Mouse (Mus musculus) kidney, embryonic 15.5 days (tissue): ENCODE data around the gene Gmds. TPM values are rescaled to one million over a fixed set of nuclear protein-coding genes. Genes with fewer than 3 reads are reported as not detected.

Source experiments
- ATAC-seq: fragments of 200-750 bp; cut with Nextera tagmentation; replicated peaks from 2 replicates; pipeline ENCODE4 v1.8.0; 2017; ENCODE audit warnings: moderate TSS enrichment; ENCODE audit not compliant: low FRiP score
- H3K27ac ChIP-seq: fragments of 300-500 bp; sonication (generic); 2 replicates; pipeline ENCODE4 v1.5.1; 2015; ENCODE audit warnings: mild to moderate bottlenecking, inconsistent platforms
- H3K27me3 ChIP-seq: fragments of 300-500 bp; sonication (generic); 2 replicates; pipeline ENCODE4 v1.6.1; 2015; ENCODE audit warnings: inconsistent platforms
- H3K36me3 ChIP-seq: fragments of 300-500 bp; sonication (generic); 2 replicates; pipeline ENCODE4 v1.6.1; 2015; ENCODE audit warnings: inconsistent platforms
- H3K4me1 ChIP-seq: fragments of 300-500 bp; sonication (generic); 2 replicates; pipeline ENCODE4 v1.6.1; 2015; ENCODE audit warnings: inconsistent platforms
- H3K4me2 ChIP-seq: fragments of 300-500 bp; sonication (generic); 2 replicates; pipeline ENCODE4 v1.6.1; 2015; ENCODE audit warnings: moderate library complexity, mild to moderate bottlenecking, inconsistent platforms
- H3K4me3 ChIP-seq: fragments of 300-500 bp; sonication (generic); replicated peaks from 2 replicates; pipeline ENCODE4 v1.5.1; 2015; ENCODE audit warnings: mild to moderate bottlenecking, inconsistent platforms
- H3K9ac ChIP-seq: fragments of 300-500 bp; sonication (generic); 2 replicates; pipeline ENCODE4 v1.6.1; 2015; ENCODE audit warnings: mild to moderate bottlenecking, inconsistent platforms
- H3K9me3 ChIP-seq: fragments of 300-500 bp; sonication (generic); replicated peaks from 2 replicates; pipeline ENCODE4 v1.6.1; 2016; ENCODE audit warnings: inconsistent platforms
- WGBS: fragments of 180-500 bp; shearing (Covaris S2); methylation state at CpG from one replicate; pipeline ENCODE4 v1.1.7; 2015; ENCODE audit warnings: mixed read lengths; 5-methylcytosine and 5-hydroxymethylcytosine counted together
- polyA plus RNA-seq: library from polyadenylated mRNA; unstranded; fragments of >200 nt; fragmentation: Nextera tagmentation; extraction: Ambion mirVana; gene quantifications from 2 replicates; pipeline ENCODE4 v1.2.1, GENCODE M21; 2015

Gene Gmds
- polyA plus RNA-seq, 1 experiment from 2014 or later: 31.8 TPM

GRCm38 (mm10) chr13:31958346-31959335 is 379.9 kb downstream of the Gmds start:
- ATAC-seq: no peak
- H3K4me1 ChIP-seq: peaks cover 24% of the 10 kb centered on the region
- H3K27me3 ChIP-seq: no peaks in the 10 kb centered on the region
- WGBS: 57% methylated on average over 13 of the region's 13 CpGs
- H3K27ac ChIP-seq: no peak overlapping the region
- no peaks in the 10 kb centered on the region for H3K36me3 ChIP-seq
- H3K4me2 ChIP-seq: no peak overlapping the region
- no peak overlapping the region for H3K9ac ChIP-seq
- no peak overlapping the region for H3K4me3 ChIP-seq
- no peaks in the 10 kb centered on the region for H3K9me3 ChIP-seq

GRCm38 (mm10) chr13:31956584-31956983 is 382.0 kb downstream of the Gmds start:
- H3K27me3 ChIP-seq: no peaks in the 10 kb centered on the region
- H3K36me3 ChIP-seq: no peaks in the 10 kb centered on the region
- WGBS: 82% methylated on average over 6 of the region's 6 CpGs
- H3K4me2 ChIP-seq: no peak overlapping the region
- no peaks in the 10 kb centered on the region for H3K9me3 ChIP-seq
- no peak overlapping the region for H3K4me3 ChIP-seq
- H3K4me1 ChIP-seq: peaks cover 24% of the 10 kb centered on the region
- H3K27ac ChIP-seq: no peak overlapping the region
- ATAC-seq: no peak
- H3K9ac ChIP-seq: no peak overlapping the region

- Histone ChIP-seq H3K9ac (no peak overlapping the region), H3K4me2 (no peak overlapping the region), H3K9me3 (no peaks in the 10 kb centered on the region), H3K27ac (no peak overlapping the region), H3K4me3 (no peak overlapping the region), H3K27me3 (no peaks in the 10 kb centered on the region), H3K36me3 (no peaks in the 10 kb centered on the region), H3K4me1 (peaks cover 24% of the 10 kb centered on the region)
- 47% methylated on average over 4 of the region's 4 CpGs for WGBS
- ATAC-seq: no peak
Observed at GRCm38 (mm10) chr13:31956112-31956511, 382.4 kb downstream of the Gmds start.

GRCm38 (mm10) chr13:31955171-31955570 is 383.4 kb downstream of the Gmds start:
- Histone ChIP-seq H3K9me3 (no peaks in the 10 kb centered on the region), H3K27me3 (no peaks in the 10 kb centered on the region), H3K27ac (no peak overlapping the region), H3K4me2 (no peak overlapping the region), H3K4me1 (peaks cover 18% of the 10 kb centered on the region), H3K36me3 (no peaks in the 10 kb centered on the region), H3K4me3 (no peak overlapping the region), H3K9ac (no peak overlapping the region)
- ATAC-seq: no peak
- 65% methylated on average over 7 of the region's 7 CpGs for WGBS

- Histone ChIP-seq H3K4me2 (no peak overlapping the region), H3K36me3 (no peaks in the 10 kb centered on the region), H3K4me3 (no peak overlapping the region), H3K4me1 (peaks cover 14% of the 10 kb centered on the region), H3K9me3 (no peaks in the 10 kb centered on the region), H3K9ac (no peak overlapping the region), H3K27me3 (no peaks in the 10 kb centered on the region), H3K27ac (no peak overlapping the region)
- WGBS: 52% methylated on average over 3 of the region's 3 CpGs
- ATAC-seq: peak; percentile 77
Observed at GRCm38 (mm10) chr13:31944676-31945210, 393.8 kb downstream of the Gmds start.

GRCm38 (mm10) chr13:31943482-31944275 is 394.9 kb downstream of the Gmds start:
- peak; percentile 87 for ATAC-seq
- WGBS: 25% methylated on average over 7 of the region's 7 CpGs
- Histone ChIP-seq H3K9ac (no peak overlapping the region), H3K4me2 (no peak overlapping the region), H3K4me1 (peaks cover 14% of the 10 kb centered on the region), H3K4me3 (no peak overlapping the region), H3K27ac (peak overlapping the region; percentile 56; the same call in 1 of the 2 replicates), H3K36me3 (no peaks in the 10 kb centered on the region), H3K27me3 (no peaks in the 10 kb centered on the region), H3K9me3 (no peaks in the 10 kb centered on the region)

GRCm38 (mm10) chr13:31929299-31929698 is 409.2 kb downstream of the Gmds start:
- ATAC-seq: no peak
- H3K4me1 ChIP-seq: no peaks in the 10 kb centered on the region
- WGBS: 88% methylated on average over 1 of the region's 1 CpGs
- no peaks in the 10 kb centered on the region for H3K27me3 ChIP-seq
- no peak overlapping the region for H3K4me2 ChIP-seq
- H3K36me3 ChIP-seq: no peaks in the 10 kb centered on the region
- H3K4me3 ChIP-seq: no peak overlapping the region
- H3K9me3 ChIP-seq: no peaks in the 10 kb centered on the region
- no peak overlapping the region for H3K27ac ChIP-seq
- H3K9ac ChIP-seq: no peak overlapping the region

- WGBS: 75% methylated on average over 5 of the region's 5 CpGs
- no peak overlapping the region for H3K27ac ChIP-seq
- H3K4me1 ChIP-seq: no peaks in the 10 kb centered on the region
- H3K9me3 ChIP-seq: no peaks in the 10 kb centered on the region
- no peak overlapping the region for H3K9ac ChIP-seq
- H3K4me2 ChIP-seq: no peak overlapping the region
- H3K4me3 ChIP-seq: no peak overlapping the region
- no peaks in the 10 kb centered on the region for H3K27me3 ChIP-seq
- no peaks in the 10 kb centered on the region for H3K36me3 ChIP-seq
- no peak for ATAC-seq
Observed at GRCm38 (mm10) chr13:31926599-31926998, 411.9 kb downstream of the Gmds start.

- 79% methylated on average over 4 of the region's 4 CpGs for whole genome bisulfite sequencing
- no peaks in the 10 kb centered on the region for H3K9me3 ChIP-seq
- H3K36me3 ChIP-seq: no peaks in the 10 kb centered on the region
- no peak overlapping the region for H3K4me3 ChIP-seq
- H3K27me3 ChIP-seq: no peaks in the 10 kb centered on the region
- no peaks in the 10 kb centered on the region for H3K4me1 ChIP-seq
- no peak overlapping the region for H3K4me2 ChIP-seq
- no peak for ATAC-seq
- H3K27ac ChIP-seq: no peak overlapping the region
- H3K9ac ChIP-seq: no peak overlapping the region
Observed at GRCm38 (mm10) chr13:31924506-31924905, 414.0 kb downstream of the Gmds start.

- WGBS: 76% methylated on average over 2 of the region's 2 CpGs
- H3K9ac ChIP-seq: no peak overlapping the region
Observed at GRCm38 (mm10) chr13:31919716-31920115, 418.8 kb downstream of the Gmds start.

GRCm38 (mm10) chr13:31917387-31917786 is 421.2 kb downstream of the Gmds start:
- no peak overlapping the region for H3K27ac ChIP-seq
- WGBS: 64% methylated on average over 5 of the region's 5 CpGs
- no peaks in the 10 kb centered on the region for H3K27me3 ChIP-seq
- no peak for ATAC-seq
- H3K4me3 ChIP-seq: no peak overlapping the region
- no peaks in the 10 kb centered on the region for H3K9me3 ChIP-seq
- H3K36me3 ChIP-seq: no peaks in the 10 kb centered on the region
- no peak overlapping the region for H3K4me2 ChIP-seq
- no peak overlapping the region for H3K9ac ChIP-seq
- peaks cover 7% of the 10 kb centered on the region for H3K4me1 ChIP-seq

More at GRCm38 (mm10) chr13:31919716-31920115, 418.8 kb downstream of the Gmds start:
- Histone ChIP-seq H3K9me3 (no peaks in the 10 kb centered on the region), H3K27ac (no peak overlapping the region), H3K27me3 (no peaks in the 10 kb centered on the region), H3K4me3 (no peak overlapping the region), H3K4me1 (peaks cover 7% of the 10 kb centered on the region), H3K36me3 (no peaks in the 10 kb centered on the region), H3K4me2 (no peak overlapping the region)
- no peak for ATAC-seq

- H3K4me2 ChIP-seq: no peak overlapping the region
- H3K27me3 ChIP-seq: no peaks in the 10 kb centered on the region
- H3K9me3 ChIP-seq: no peaks in the 10 kb centered on the region
- peak; percentile 43; the same call in 1 of the 2 replicates for ATAC-seq
- no peak overlapping the region for H3K4me3 ChIP-seq
- 68% methylated on average over 6 of the region's 6 CpGs for WGBS
- no peak overlapping the region for H3K27ac ChIP-seq
- peaks cover 17% of the 10 kb centered on the region for H3K4me1 ChIP-seq
- no peak overlapping the region for H3K9ac ChIP-seq
- no peaks in the 10 kb centered on the region for H3K36me3 ChIP-seq
Observed at GRCm38 (mm10) chr13:31915748-31916147, 422.8 kb downstream of the Gmds start.
